Mouse (Mus musculus) heart, embryonic 10.5 days (tissue): ENCODE results near the gene Tspan11. TPM values are rescaled to one million over a fixed set of nuclear protein-coding genes. Genes with fewer than 3 reads are reported as not detected.
A peak's percentile ranks its signal among the peaks of the same experiment; 100 is the strongest.

Experiments
- DNase-seq: peaks from one replicate; pipeline ENCODE4 v3.0.0-alpha.2; 2017; ENCODE audit warnings: low spot score
- H3K27ac ChIP-seq: fragments of 300-500 bp; sonication (generic); 2 replicates; pipeline ENCODE4 v1.5.1; 2016; ENCODE audit warnings: mild to moderate bottlenecking
- H3K27me3 ChIP-seq: fragments of 300-500 bp; sonication (generic); 2 replicates; pipeline ENCODE4 v1.6.1; 2016; ENCODE audit warnings: mild to moderate bottlenecking; ENCODE audit not compliant: poor library complexity, insufficient read depth, severe bottlenecking
- H3K36me3 ChIP-seq: fragments of 300-500 bp; sonication (generic); 2 replicates; pipeline ENCODE4 v1.6.1; 2016; ENCODE audit warnings: mild to moderate bottlenecking, moderate library complexity
- H3K4me1 ChIP-seq: fragments of 300-500 bp; sonication (generic); 2 replicates; pipeline ENCODE4 v1.6.1; 2016; ENCODE audit warnings: mild to moderate bottlenecking
- H3K4me3 ChIP-seq: fragments of 300-500 bp; sonication (generic); 2 replicates; pipeline ENCODE4 v1.5.1; 2016; ENCODE audit warnings: mild to moderate bottlenecking, moderate library complexity
- H3K9me3 ChIP-seq: fragments of 300-500 bp; sonication (generic); 2 replicates; pipeline ENCODE4 v1.6.1; 2016; ENCODE audit warnings: mild to moderate bottlenecking, moderate library complexity
- WGBS: fragments of 180-500 bp; shearing (Covaris S2); methylation state at CpG from one replicate; pipeline ENCODE4 v1.1.7; 2016; 5-methylcytosine and 5-hydroxymethylcytosine counted together
- polyA plus RNA-seq: library from polyadenylated mRNA; unstranded; fragments of >200 nt; fragmentation: Nextera tagmentation; extraction: Ambion mirVana; gene quantifications from 2 replicates; pipeline ENCODE4 v1.2.1, GENCODE M21; 2016

Gene Tspan11
- polyA plus RNA-seq, 1 experiment from 2014 or later: 1.8 TPM

- Histone ChIP-seq H3K36me3 (no peaks in the 10 kb centered on the region), H3K4me1 (peaks cover 7% of the 10 kb centered on the region; the same call in 1 of the 2 replicates), H3K4me3 (no peak overlapping the region), H3K9me3 (no peaks in the 10 kb centered on the region), H3K27me3 (peaks cover 59% of the 10 kb centered on the region), H3K27ac (no peak overlapping the region)
- WGBS: 5% methylated on average over 8 of the region's 8 CpGs
- DNase-seq: peak; percentile 79
Measured at GRCm38 (mm10) chr6:127920652-127921051, 33.3 kb downstream of the Tspan11 start.

- H3K27ac ChIP-seq: no peak overlapping the region
- no peak overlapping the region for H3K4me3 ChIP-seq
- no peaks in the 10 kb centered on the region for H3K9me3 ChIP-seq
- no peak for DNase-seq
- H3K36me3 ChIP-seq: no peaks in the 10 kb centered on the region
- H3K27me3 ChIP-seq: peaks cover 67% of the 10 kb centered on the region
- peaks cover 19% of the 10 kb centered on the region for H3K4me1 ChIP-seq
- WGBS: 51% methylated on average over 9 of the region's 9 CpGs
Measured at GRCm38 (mm10) chr6:127921996-127922395, 34.6 kb downstream of the Tspan11 start.

- H3K27me3 ChIP-seq: peaks cover 67% of the 10 kb centered on the region
- H3K27ac ChIP-seq: no peak overlapping the region
- WGBS: 84% methylated on average over 9 of the region's 9 CpGs
Measured at GRCm38 (mm10) chr6:127923296-127923695, 35.9 kb downstream of the Tspan11 start.

GRCm38 (mm10) chr6:127924750-127925149 is 37.4 kb downstream of the Tspan11 start:
- no peaks in the 10 kb centered on the region for H3K9me3 ChIP-seq
- peaks cover 44% of the 10 kb centered on the region for H3K4me1 ChIP-seq
- 68% methylated on average over 6 of the region's 6 CpGs for WGBS

More at GRCm38 (mm10) chr6:127923296-127923695, 35.9 kb downstream of the Tspan11 start:
- Histone ChIP-seq H3K36me3 (no peaks in the 10 kb centered on the region), H3K9me3 (no peaks in the 10 kb centered on the region), H3K4me1 (peaks cover 30% of the 10 kb centered on the region), H3K4me3 (no peak overlapping the region)
- DNase-seq: no peak

GRCm38 (mm10) chr6:127925915-127926314 is 38.5 kb downstream of the Tspan11 start:
- H3K27ac ChIP-seq: peak overlapping the region; percentile 31; the same call in 1 of the 2 replicates
- peaks cover 48% of the 10 kb centered on the region for H3K27me3 ChIP-seq
- no peaks in the 10 kb centered on the region for H3K36me3 ChIP-seq
- 61% methylated on average over 9 of the region's 9 CpGs for WGBS
- H3K4me1 ChIP-seq: peaks cover 55% of the 10 kb centered on the region
- H3K4me3 ChIP-seq: no peak overlapping the region
- H3K9me3 ChIP-seq: no peaks in the 10 kb centered on the region
- no peak for DNase-seq

More at GRCm38 (mm10) chr6:127924750-127925149, 37.4 kb downstream of the Tspan11 start:
- Histone ChIP-seq H3K27me3 (peaks cover 53% of the 10 kb centered on the region), H3K27ac (no peak overlapping the region), H3K36me3 (no peaks in the 10 kb centered on the region), H3K4me3 (no peak overlapping the region)
- no peak for DNase-seq

- peaks cover 64% of the 10 kb centered on the region for H3K4me1 ChIP-seq
- 52% methylated on average over 5 of the region's 5 CpGs for WGBS
Measured at GRCm38 (mm10) chr6:127928682-127929081, 41.3 kb downstream of the Tspan11 start.

GRCm38 (mm10) chr6:127932697-127933096 is 45.3 kb downstream of the Tspan11 start:
- peaks cover 4% of the 10 kb centered on the region; the same call in 1 of the 2 replicates for H3K36me3 ChIP-seq
- DNase-seq: no peak
- no peaks in the 10 kb centered on the region for H3K27me3 ChIP-seq
- WGBS: 41% methylated on average over 5 of the region's 5 CpGs
- H3K9me3 ChIP-seq: no peaks in the 10 kb centered on the region
- no peak overlapping the region for H3K4me3 ChIP-seq
- H3K4me1 ChIP-seq: peaks cover 44% of the 10 kb centered on the region
- H3K27ac ChIP-seq: 0 out of 2 replicates have a peak overlapping the region, but pooled peaks have one; percentile 32

More at GRCm38 (mm10) chr6:127928682-127929081, 41.3 kb downstream of the Tspan11 start:
- DNase-seq: no peak
- no peak overlapping the region for H3K4me3 ChIP-seq
- H3K36me3 ChIP-seq: peaks cover 1% of the 10 kb centered on the region; the same call in 1 of the 2 replicates
- H3K9me3 ChIP-seq: no peaks in the 10 kb centered on the region
- H3K27me3 ChIP-seq: peaks cover 26% of the 10 kb centered on the region
- H3K27ac ChIP-seq: peak overlapping the region; percentile 69

- DNase-seq: no peak
- Histone ChIP-seq H3K36me3 (peaks cover 4% of the 10 kb centered on the region; the same call in 1 of the 2 replicates), H3K27ac (no peak overlapping the region), H3K4me1 (peaks cover 34% of the 10 kb centered on the region), H3K4me3 (no peak overlapping the region), H3K9me3 (no peaks in the 10 kb centered on the region), H3K27me3 (0 out of 2 replicates have a peak, but pooled peaks cover 3% of the 10 kb centered on the region)
- WGBS: 85% methylated on average over 5 of the region's 5 CpGs
Measured at GRCm38 (mm10) chr6:127933841-127934240, 46.5 kb downstream of the Tspan11 start.

- Histone ChIP-seq H3K36me3 (peaks cover 4% of the 10 kb centered on the region; the same call in 1 of the 2 replicates), H3K4me3 (no peak overlapping the region), H3K27me3 (0 out of 2 replicates have a peak, but pooled peaks cover 3% of the 10 kb centered on the region), H3K9me3 (no peaks in the 10 kb centered on the region), H3K4me1 (peaks cover 23% of the 10 kb centered on the region), H3K27ac (no peak overlapping the region)
- no peak for DNase-seq
- WGBS: 64% methylated on average over 3 of the region's 3 CpGs
Measured at GRCm38 (mm10) chr6:127935105-127935504, 47.7 kb downstream of the Tspan11 start.

- WGBS: 84% methylated on average over 8 of the region's 8 CpGs
- Histone ChIP-seq H3K27me3 (peaks cover 11% of the 10 kb centered on the region; the same call in 1 of the 2 replicates), H3K27ac (no peak overlapping the region), H3K36me3 (no peaks in the 10 kb centered on the region), H3K4me1 (no peaks in the 10 kb centered on the region; the same call in 1 of the 2 replicates), H3K4me3 (no peak overlapping the region), H3K9me3 (no peaks in the 10 kb centered on the region)
- DNase-seq: no peak
Measured at GRCm38 (mm10) chr6:127942421-127942820, 55.0 kb downstream of the Tspan11 start.

GRCm38 (mm10) chr6:127945725-127946124 is 58.3 kb downstream of the Tspan11 start:
- Histone ChIP-seq H3K4me3 (no peak overlapping the region), H3K9me3 (no peaks in the 10 kb centered on the region), H3K27me3 (peaks cover 8% of the 10 kb centered on the region; the same call in 1 of the 2 replicates), H3K36me3 (no peaks in the 10 kb centered on the region), H3K4me1 (no peaks in the 10 kb centered on the region; the same call in 1 of the 2 replicates), H3K27ac (no peak overlapping the region)
- DNase-seq: no peak
- 58% methylated on average over 9 of the region's 9 CpGs for WGBS

GRCm38 (mm10) chr6:127948656-127949055 is 61.3 kb downstream of the Tspan11 start:
- peaks cover 27% of the 10 kb centered on the region; the same call in 1 of the 2 replicates for H3K27me3 ChIP-seq
- H3K36me3 ChIP-seq: no peaks in the 10 kb centered on the region
- no peak overlapping the region for H3K27ac ChIP-seq
- H3K9me3 ChIP-seq: no peaks in the 10 kb centered on the region
- no peak overlapping the region for H3K4me3 ChIP-seq
- no peaks in the 10 kb centered on the region for H3K4me1 ChIP-seq
- DNase-seq: no peak
- 48% methylated on average over 9 of the region's 9 CpGs for WGBS

GRCm38 (mm10) chr6:127949885-127950284 is 62.5 kb downstream of the Tspan11 start:
- 90% methylated on average over 7 of the region's 7 CpGs for WGBS
- DNase-seq: no peak
- Histone ChIP-seq H3K27me3 (peaks cover 27% of the 10 kb centered on the region; the same call in 1 of the 2 replicates), H3K4me3 (no peak overlapping the region), H3K9me3 (no peaks in the 10 kb centered on the region), H3K36me3 (no peaks in the 10 kb centered on the region), H3K27ac (no peak overlapping the region), H3K4me1 (no peaks in the 10 kb centered on the region)
